Mouse (Mus musculus) urinary bladder, postnatal 14 days (tissue): Measurements from ENCODE around the gene Maob.

Source experiments
- DNase-seq: peaks from one replicate; pipeline ENCODE4 v3.0.0; 2021; ENCODE audit warnings: low spot score

Maob gene

GRCm38 (mm10) chrX:16817261-16817769, at the start of gene Maob:
Gene Maob, minus strand, starts transcription at chrX:16817366.
- peak; percentile 2 for DNase-seq

- DNase-seq = no peak
Observed at GRCm38 (mm10) chrX:16860244-16860643, 43.1 kb upstream of the Maob start.

DNA sequence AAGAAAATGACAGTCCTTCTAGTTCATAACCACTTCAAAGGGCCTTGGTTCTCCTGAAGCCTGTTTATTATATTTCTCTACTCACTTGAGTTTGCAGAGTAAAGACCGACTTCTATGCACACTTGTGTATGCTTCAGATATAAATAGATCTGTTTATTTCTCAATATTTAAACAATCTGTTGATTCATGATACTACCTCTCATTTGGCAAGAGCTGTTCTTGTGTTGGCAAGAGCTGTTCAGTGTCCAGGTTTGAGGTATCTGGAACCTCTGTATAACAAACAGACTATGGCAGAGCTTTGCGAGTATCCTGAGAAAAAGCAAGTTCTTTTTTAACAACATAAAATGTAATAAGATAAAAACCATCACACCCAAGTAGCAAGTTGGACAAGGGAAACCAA, 28.9 kb upstream of the Maob start:
- no peak for DNase-seq

DNA sequence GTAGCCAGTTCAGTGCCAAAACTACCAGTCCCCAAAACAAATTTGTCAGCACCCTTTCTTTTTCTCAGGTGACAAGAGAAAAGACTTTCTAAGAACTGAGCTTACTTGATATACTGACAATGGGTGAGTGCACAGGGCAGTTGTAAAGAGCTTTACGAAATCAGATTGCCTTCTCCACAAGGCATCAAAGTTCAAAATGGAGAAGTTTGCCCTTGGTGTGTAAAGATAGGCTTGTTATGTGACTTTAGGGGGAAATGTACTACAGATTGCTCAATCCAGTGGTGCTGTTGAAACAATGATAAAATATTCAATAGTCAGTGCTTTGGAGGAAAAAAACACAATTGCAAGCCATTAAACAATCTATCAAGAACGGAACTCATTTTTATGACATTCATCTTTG, 24.3 kb upstream of the Maob start:
- no peak for DNase-seq

- no peak for DNase-seq
Observed at GRCm38 (mm10) chrX:16837293-16837692, 20.1 kb upstream of the Maob start.

DNA sequence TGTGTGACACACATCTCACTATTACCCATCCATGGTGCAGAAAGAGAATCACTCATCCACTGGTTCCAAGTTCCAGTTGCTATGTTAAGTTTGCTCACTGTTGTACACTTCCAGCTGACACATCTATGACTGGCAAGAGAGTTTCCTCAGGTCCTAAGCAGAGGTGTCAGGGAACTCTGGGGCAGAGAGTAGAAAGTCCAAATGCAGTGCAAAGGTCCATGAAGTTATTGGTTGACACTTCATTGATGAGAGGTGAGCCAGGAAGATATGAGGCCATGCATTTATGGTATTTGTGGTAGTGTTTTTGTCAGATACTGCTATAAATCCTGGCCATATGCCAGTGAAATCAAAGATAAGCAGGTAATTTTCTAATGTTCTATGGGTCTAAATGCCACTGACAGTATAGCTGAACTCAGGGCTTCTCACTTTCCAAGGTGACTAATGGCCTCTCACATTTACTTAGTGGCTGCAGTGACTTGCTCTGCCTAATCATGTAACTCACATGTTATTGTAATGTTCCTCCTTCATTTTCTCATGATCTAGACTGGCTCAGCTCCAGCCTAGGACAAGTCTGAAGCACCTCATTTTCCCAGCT, 19.4 kb upstream of the Maob start:
- no peak for DNase-seq

- DNase-seq = no peak
Observed at GRCm38 (mm10) chrX:16826028-16826427, 8.9 kb upstream of the Maob start.

- no peak for DNase-seq
Observed at GRCm38 (mm10) chrX:16815965-16816364, 1.2 kb downstream of the Maob start.

DNA sequence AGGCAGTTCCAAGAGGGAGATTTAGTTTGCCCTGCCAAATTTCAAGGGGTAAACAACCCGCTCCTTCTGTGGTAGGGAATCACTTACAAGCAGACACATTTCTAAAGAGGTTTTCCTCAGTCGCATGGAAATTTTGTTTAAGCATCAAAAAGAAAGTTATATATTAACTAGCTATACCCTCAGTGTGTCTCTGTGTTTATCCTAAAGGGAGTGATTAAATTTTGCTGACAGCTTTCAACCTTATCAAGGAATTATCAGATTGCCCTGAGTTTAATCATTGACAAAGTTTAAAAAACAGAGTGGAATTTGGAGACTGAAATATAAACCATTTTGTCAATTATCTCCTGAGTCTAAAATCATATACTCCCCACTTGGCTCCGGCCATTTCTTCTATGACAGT, 5.1 kb downstream of the Maob start:
- no peak for DNase-seq

GRCm38 (mm10) chrX:16767453-16767852, 49.7 kb downstream of the Maob start:
- DNase-seq = no peak

DNA sequence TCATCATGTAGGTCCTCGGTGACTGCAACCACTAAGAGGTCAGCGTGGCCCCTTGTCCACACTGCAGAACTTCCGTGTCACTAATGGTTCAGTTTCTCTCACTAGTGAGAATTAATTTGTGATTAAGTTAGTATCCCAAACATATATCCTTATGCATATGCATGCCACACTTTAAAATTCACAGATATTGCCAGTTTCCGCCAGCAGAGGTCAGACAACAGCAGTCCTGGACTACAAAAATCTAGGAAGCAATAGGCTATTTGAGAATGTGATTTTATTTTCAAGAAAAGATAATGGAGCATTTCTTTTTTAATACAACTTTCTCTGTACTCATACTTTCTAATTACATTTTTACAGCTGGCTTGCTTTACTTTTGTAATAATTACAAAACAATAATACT, 51.0 kb downstream of the Maob start:
- peak; percentile 8 for DNase-seq

DNA sequence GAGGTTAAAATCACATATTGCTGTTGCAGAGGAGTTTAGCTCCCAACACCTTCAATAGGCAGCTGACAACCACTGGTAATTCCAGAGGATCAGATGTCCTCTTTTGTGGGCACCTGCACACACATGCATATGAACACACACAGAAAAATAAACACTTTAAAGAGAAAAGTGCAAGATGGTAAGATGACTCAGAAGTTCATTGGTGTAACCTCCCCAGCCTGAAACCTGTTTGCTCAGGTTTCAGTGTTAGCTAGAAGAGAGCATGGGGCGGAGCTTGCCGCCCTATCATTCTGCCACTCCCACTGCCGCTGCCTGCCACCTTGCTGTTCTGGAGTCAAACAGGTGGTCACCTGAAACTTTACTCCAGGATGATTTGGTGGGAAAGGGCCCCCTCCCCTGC, 55.7 kb downstream of the Maob start:
- peak; percentile 8 for DNase-seq

DNA sequence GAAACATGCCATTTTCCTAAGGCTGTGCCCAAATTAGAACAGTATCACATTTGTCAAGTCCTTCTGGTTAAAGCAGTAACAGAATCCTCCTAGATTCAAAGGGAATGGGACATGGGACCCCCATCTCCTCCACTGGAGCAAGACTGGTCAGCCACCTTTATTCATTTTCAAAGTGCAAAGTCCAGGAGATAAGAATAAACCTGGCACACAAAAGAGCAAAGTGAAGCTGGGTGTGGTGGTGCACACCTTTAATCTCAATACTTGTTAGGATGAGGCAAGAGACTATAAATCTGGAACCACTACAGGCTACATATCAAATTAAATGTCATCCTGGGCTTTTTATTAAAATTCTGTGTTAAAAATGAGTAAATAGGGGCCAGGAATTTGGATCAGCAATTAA, 62.4 kb downstream of the Maob start:
- DNase-seq = no peak

DNA sequence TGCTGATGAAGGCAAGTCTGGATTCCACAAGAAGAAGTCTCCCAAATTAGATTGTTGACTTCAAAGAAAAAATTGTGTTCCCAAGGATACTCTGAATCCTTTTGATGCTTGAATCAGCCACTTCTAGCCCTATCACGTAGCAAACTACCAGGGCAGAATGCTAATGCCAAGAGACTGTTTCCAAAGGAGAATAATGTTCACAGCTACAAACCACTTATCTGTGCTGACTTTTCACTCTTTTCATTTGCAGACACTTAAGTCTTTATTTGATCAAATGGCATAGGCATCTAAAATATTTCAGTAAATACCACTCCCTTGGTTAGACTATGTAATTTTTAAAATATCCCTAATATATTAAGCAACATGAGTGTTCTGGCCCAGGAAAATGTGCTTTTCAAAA, 68.2 kb downstream of the Maob start:
- DNase-seq = no peak

DNA sequence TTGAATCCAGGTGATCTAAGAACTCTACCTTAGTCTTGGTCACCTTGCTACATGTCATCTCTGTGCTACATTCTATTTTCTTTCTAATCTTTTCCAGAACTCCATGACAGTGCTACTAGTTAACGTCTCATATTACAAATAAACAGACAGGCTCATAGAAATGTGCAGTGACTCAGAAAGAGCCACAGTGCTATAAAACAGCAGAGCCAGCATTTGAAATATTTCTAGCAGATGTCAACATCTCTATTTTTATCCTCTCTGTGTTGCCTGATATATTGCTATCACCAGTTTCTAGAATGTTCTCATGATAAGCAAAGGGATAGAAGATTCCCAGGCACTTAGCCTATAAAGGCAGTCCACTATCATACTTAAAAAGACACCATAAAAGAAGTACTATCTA, 103.1 kb downstream of the Maob start:
- DNase-seq = no peak

GRCm38 (mm10) chrX:16706094-16706493, 111.1 kb downstream of the Maob start:
- no peak for DNase-seq
